Mouse (Mus musculus) liver, embryonic 11.5 days (tissue): ENCODE results near the gene Lhpp. TPM values are rescaled to one million over a fixed set of nuclear protein-coding genes. Genes with fewer than 3 reads are reported as not detected.
"Not testable (repeated sequence)": the region's sequence is repeated elsewhere in the genome, so short reads cannot be mapped to it uniquely, and the experiment has no call there.

ENCODE experiments used
- ATAC-seq: fragments of 200-750 bp; cut with Nextera tagmentation; replicated peaks from 2 replicates; pipeline ENCODE4 v1.8.0; 2017; ENCODE audit warnings: moderate number of reproducible peaks, mild to moderate bottlenecking, moderate TSS enrichment, moderate library complexity; ENCODE audit not compliant: low FRiP score
- DNase-seq: peaks from one replicate; pipeline ENCODE4 v3.0.0-alpha.2; 2017; ENCODE audit warnings: low spot score
- H3K27ac ChIP-seq: fragments of 300-500 bp; sonication (generic); 2 replicates; pipeline ENCODE4 v1.5.1; 2014; ENCODE audit warnings: mild to moderate bottlenecking, low read depth, low read length, control low read depth
- H3K27me3 ChIP-seq: fragments of 300-500 bp; sonication (generic); replicated peaks from 2 replicates; pipeline ENCODE4 v1.6.1; 2014; ENCODE audit warnings: low read length, mixed read lengths; ENCODE audit not compliant: control insufficient read depth, insufficient read depth
- H3K36me3 ChIP-seq: fragments of 300-500 bp; sonication (generic); 2 replicates; pipeline ENCODE4 v1.6.1; 2014; ENCODE audit warnings: mild to moderate bottlenecking, low read length, moderate library complexity, mixed read lengths; ENCODE audit not compliant: control insufficient read depth, insufficient read depth
- H3K4me1 ChIP-seq: fragments of 300-500 bp; sonication (generic); replicated peaks from 2 replicates; pipeline ENCODE4 v1.6.1; 2014; ENCODE audit warnings: low read length, mixed read lengths; ENCODE audit not compliant: control insufficient read depth, insufficient read depth
- H3K4me2 ChIP-seq: fragments of 300-500 bp; sonication (generic); 2 replicates; pipeline ENCODE4 v1.6.1; 2014; ENCODE audit warnings: mild to moderate bottlenecking, control low read depth, moderate library complexity
- H3K4me3 ChIP-seq: fragments of 300-500 bp; sonication (generic); 2 replicates; pipeline ENCODE4 v1.5.1; 2014; ENCODE audit warnings: low read depth, low read length, control low read depth
- H3K9ac ChIP-seq: fragments of 300-500 bp; sonication (generic); 2 replicates; pipeline ENCODE4 v1.6.1; 2014; ENCODE audit warnings: low read depth, low read length, control low read depth
- H3K9me3 ChIP-seq: fragments of 300-500 bp; sonication (generic); 2 replicates; pipeline ENCODE4 v1.6.1; 2016; ENCODE audit warnings: low read length, inconsistent platforms, mixed read lengths; ENCODE audit not compliant: control insufficient read depth
- WGBS: fragments of 180-500 bp; shearing (Covaris S2); extraction: QIAGEN DNeasy Blood & Tissue Kit; methylation state at CpG from one replicate; pipeline ENCODE4 v1.1.7; 2014; 5-methylcytosine and 5-hydroxymethylcytosine counted together
- polyA plus RNA-seq: library from polyadenylated mRNA; unstranded; fragments of >200 nt; fragmentation: Nextera tagmentation; extraction: Ambion mirVana; gene quantifications from 2 replicates; pipeline ENCODE4 v1.2.1, GENCODE M21; 2014

The Lhpp gene
- polyA plus RNA-seq, 1 experiment from 2014 or later: 15.8 TPM

GRCm38 (mm10) chr7:132659633-132660032 is 49.2 kb downstream of the Lhpp start:
- Histone ChIP-seq H3K4me2 (no peak overlapping the region), H3K27ac (no peak overlapping the region), H3K9ac (no peak overlapping the region), H3K4me1 (peaks cover 22% of the 10 kb centered on the region), H3K27me3 (no peaks in the 10 kb centered on the region), H3K4me3 (no peak overlapping the region), H3K9me3 (no peaks in the 10 kb centered on the region), H3K36me3 (no peaks in the 10 kb centered on the region)
- no peak for DNase-seq
- no peak for ATAC-seq
- 46% methylated on average over 7 of the region's 7 CpGs for WGBS

- WGBS: 78% methylated on average over 6 of the region's 6 CpGs
- H3K36me3 ChIP-seq, H3K27me3 ChIP-seq, H3K4me2 ChIP-seq, H3K9ac ChIP-seq, H3K4me3 ChIP-seq, DNase-seq, H3K27ac ChIP-seq, ATAC-seq, H3K9me3 ChIP-seq: not testable (repeated sequence)
- peaks cover 14% of the 10 kb centered on the region for H3K4me1 ChIP-seq
These were observed 52.4 kb downstream of the Lhpp start for GRCm38 (mm10) chr7:132662831-132663230.

- H3K4me3 ChIP-seq: no peak overlapping the region
- H3K4me1 ChIP-seq: peaks cover 5% of the 10 kb centered on the region
- no peak overlapping the region for H3K27ac ChIP-seq
- no peaks in the 10 kb centered on the region for H3K9me3 ChIP-seq
- H3K9ac ChIP-seq: no peak overlapping the region
- ATAC-seq: peak; percentile 41
- no peaks in the 10 kb centered on the region for H3K27me3 ChIP-seq
- DNase-seq: no peak
- 69% methylated on average over 6 of the region's 6 CpGs for WGBS
- no peak overlapping the region for H3K4me2 ChIP-seq
- H3K36me3 ChIP-seq: no peaks in the 10 kb centered on the region
These were observed 54.4 kb downstream of the Lhpp start for GRCm38 (mm10) chr7:132664815-132665214.

GRCm38 (mm10) chr7:132665664-132666382 is 55.4 kb downstream of the Lhpp start:
- Histone ChIP-seq H3K9ac (no peak overlapping the region), H3K4me2 (no peak overlapping the region), H3K4me3 (no peak overlapping the region), H3K27ac (no peak overlapping the region), H3K36me3 (no peaks in the 10 kb centered on the region), H3K27me3 (no peaks in the 10 kb centered on the region), H3K4me1 (no peaks in the 10 kb centered on the region), H3K9me3 (no peaks in the 10 kb centered on the region)
- no peak for ATAC-seq
- 62% methylated on average over 8 of the region's 8 CpGs for WGBS
- DNase-seq: no peak

- Histone ChIP-seq H3K9ac (no peak overlapping the region), H3K4me2 (no peak overlapping the region), H3K36me3 (no peaks in the 10 kb centered on the region), H3K27me3 (no peaks in the 10 kb centered on the region), H3K4me1 (no peaks in the 10 kb centered on the region), H3K9me3 (no peaks in the 10 kb centered on the region), H3K27ac (no peak overlapping the region), H3K4me3 (no peak overlapping the region)
- WGBS: 65% methylated on average over 4 of the region's 4 CpGs
- ATAC-seq (no peak), DNase-seq (no peak)
These were observed 56.1 kb downstream of the Lhpp start for GRCm38 (mm10) chr7:132666516-132666915.

GRCm38 (mm10) chr7:132668604-132669003 is 58.2 kb downstream of the Lhpp start:
- H3K4me3 ChIP-seq: no peak overlapping the region
- H3K4me2 ChIP-seq: no peak overlapping the region
- WGBS: 67% methylated on average over 2 of the region's 2 CpGs
- no peak overlapping the region for H3K27ac ChIP-seq
- no peaks in the 10 kb centered on the region for H3K27me3 ChIP-seq
- no peaks in the 10 kb centered on the region for H3K9me3 ChIP-seq
- ATAC-seq: no peak
- no peak overlapping the region for H3K9ac ChIP-seq
- no peak for DNase-seq
- no peaks in the 10 kb centered on the region for H3K4me1 ChIP-seq
- H3K36me3 ChIP-seq: no peaks in the 10 kb centered on the region

- Histone ChIP-seq H3K4me3 (no peak overlapping the region), H3K9me3 (no peaks in the 10 kb centered on the region), H3K27ac (no peak overlapping the region), H3K9ac (no peak overlapping the region), H3K36me3 (no peaks in the 10 kb centered on the region), H3K4me1 (no peaks in the 10 kb centered on the region), H3K4me2 (no peak overlapping the region), H3K27me3 (no peaks in the 10 kb centered on the region)
- no peak for DNase-seq
- WGBS: 82% methylated on average over 20 of the region's 20 CpGs
- ATAC-seq: no peak
These were observed 59.8 kb downstream of the Lhpp start for GRCm38 (mm10) chr7:132669999-132670862.

GRCm38 (mm10) chr7:132670863-132671165 is 60.4 kb downstream of the Lhpp start:
- H3K4me2 ChIP-seq: no peak overlapping the region
- no peaks in the 10 kb centered on the region for H3K36me3 ChIP-seq
- no peaks in the 10 kb centered on the region for H3K4me1 ChIP-seq
- no peak overlapping the region for H3K9ac ChIP-seq
- no peak overlapping the region for H3K4me3 ChIP-seq
- WGBS: 98% methylated on average over 3 of the region's 3 CpGs
- no peak for ATAC-seq
- DNase-seq: no peak
- no peaks in the 10 kb centered on the region for H3K9me3 ChIP-seq
- H3K27me3 ChIP-seq: no peaks in the 10 kb centered on the region
- no peak overlapping the region for H3K27ac ChIP-seq
